ENCODE assay signal across 8 mouse cellular contexts in genomic region chr8:11557768-11558629, GRCm38 (mm10). TPM values are rescaled to one million over a fixed set of nuclear protein-coding genes. Genes with fewer than 3 reads are reported as not detected.
DNase-seq lines count a peak whose midpoint lies in the region; ATAC-seq lines count a peak whose summit lies in the region.

No protein-coding gene starts in this region.

- peak overlapping the region; percentile 98 for H3K27ac ChIP-seq in intestine, embryonic 14.5 days (ENCODE audit: low read depth)

- H3K27me3 ChIP-seq in intestine, embryonic 14.5 days (replicated peaks; ENCODE audit: control insufficient read depth, insufficient read depth, low read length) = no peaks in the 10 kb centered on the region

- H3K4me1 ChIP-seq in intestine, embryonic 14.5 days (replicated peaks; ENCODE audit: control insufficient read depth, insufficient read depth, low read length) = peaks cover 23% of the 10 kb centered on the region

- peaks cover 17% of the 10 kb centered on the region for H3K36me3 ChIP-seq in intestine, embryonic 14.5 days (ENCODE audit: control insufficient read depth, insufficient read depth, low read length)

- peak overlapping the region; percentile 88 for H3K4me3 ChIP-seq in intestine, embryonic 14.5 days (ENCODE audit: low read depth, low read length)

- intact Hi-C loops in left cerebral cortex, postnatal 14 days (cut with DNase I) = loop anchor here (2.0 to 5.0 kb wide), 3 partner anchors 61 to 144 kb away; partner anchors contain the start of genes 1700016D06Rik, Ankrd10 and Naxd

- peak; percentile 79 for ATAC-seq in intestine, embryonic 14.5 days (replicated peaks; ENCODE audit: low FRiP score, low TSS enrichment, low read depth)

- peak overlapping the region; percentile 63 for H3K4me2 ChIP-seq in intestine, embryonic 14.5 days (ENCODE audit: low read length)

- peak overlapping the region; percentile 93 for H3K9ac ChIP-seq in intestine, embryonic 14.5 days (ENCODE audit: low read length)

- H3K9me3 ChIP-seq in intestine, embryonic 14.5 days (ENCODE audit: control insufficient read depth, low read length) = no peaks in the 10 kb centered on the region

- peak; percentile 97 for DNase-seq in adrenal gland, adult 18-20 months (ENCODE audit: low spot score in 2 of 2)
- peak; percentile 98 for DNase-seq in embryo, embryonic 11 days
- peak; percentile 99 for DNase-seq in gastrocnemius, postnatal 25 days
- peak; percentile 96 for DNase-seq in intestine, embryonic 14.5 days (ENCODE audit: low spot score)
- peak; percentile 97 for DNase-seq in left cerebral cortex, postnatal 14 days (ENCODE audit: low spot score in 2 of 2)
- peak; percentile 99 for DNase-seq in mesoderm, embryonic 11.5 days (ENCODE audit: low read depth, low spot score)
- DNase-seq in right cerebral cortex, postnatal 36 days (ENCODE audit: low spot score in 2 of 2) = peak; percentile 94 to 96
- DNase-seq in yolk sac, embryonic 10.5 days (ENCODE audit: low spot score) = peak; percentile 99

- WGBS in intestine, embryonic 14.5 days = under 1% methylated on average over 67 of the region's 67 CpGs

RNA-seq across cellular contexts. Expression of gene Ing1, which starts 2.6 kb away (rescaled TPM):
- 10 to 100 TPM; 30.3 to 36.6 TPM for total RNA-seq in adrenal gland, adult 18-20 months (2021)
- total RNA-seq in gastrocnemius, postnatal 25 days (2021) = 10 to 100 TPM; 16.7 to 16.9 TPM
- polyA plus RNA-seq in intestine, embryonic 14.5 days (2014; fragmentation: Nextera tagmentation; extraction: Ambion mirVana) = 34.6 and 38.1 TPM in 2 replicates
- 10 to 100 TPM; 39.0 to 43.4 TPM for total RNA-seq in left cerebral cortex, postnatal 14 days (2021)

RNA-seq across cellular contexts. Expression of gene Cars2, which starts 7.4 kb away (rescaled TPM):
- 10 to 100 TPM; 49.3 to 54.2 TPM for total RNA-seq in adrenal gland, adult 18-20 months (2021)
- 10 to 100 TPM; 14.7 to 15.0 TPM for total RNA-seq in gastrocnemius, postnatal 25 days (2021)
- 25.8 and 29.9 TPM in 2 replicates for polyA plus RNA-seq in intestine, embryonic 14.5 days (2014; fragmentation: Nextera tagmentation; extraction: Ambion mirVana)
- 10 to 100 TPM; 18.2 to 26.1 TPM for total RNA-seq in left cerebral cortex, postnatal 14 days (2021)

Comparison
In these comparisons a context has a peak if more than half of its experiments do, and no peak if none do; other contexts are left out.
1. Peak in every context shown above with its lines: DNase-seq, ATAC-seq, H3K4me3 ChIP-seq and H3K27ac ChIP-seq.